Mouse (Mus musculus): ENCODE measurements at regions not wholly inside any gene's neighbourhood (a gene's known extent, or its start where the extent isn't known, plus 50 kb on each side); places are given as distances from the start of the nearest gene placed in this dataset.

DNA sequence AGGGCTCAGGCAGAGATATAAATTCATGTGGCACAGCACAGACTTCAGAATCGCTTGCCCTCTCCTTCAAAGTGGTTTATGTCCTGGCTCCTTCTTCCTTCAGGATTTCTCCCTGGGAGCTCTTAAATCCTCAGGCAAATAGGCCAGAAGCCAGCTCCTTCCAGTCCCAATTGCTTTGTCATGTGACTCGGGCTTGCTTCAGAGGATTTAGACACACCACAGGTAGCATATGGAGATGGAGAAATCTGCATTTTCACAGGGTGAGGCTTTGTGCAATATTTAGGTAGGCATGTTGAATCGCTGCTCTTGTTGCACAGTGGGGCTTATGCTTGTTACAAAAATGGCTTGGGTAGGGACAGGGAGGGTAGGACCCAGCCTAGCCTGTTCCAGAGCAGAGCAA is 309.8 kb downstream of the Cmpk2 start:
- no peak for DNase-seq (ENCODE audit: low read depth)

DNA sequence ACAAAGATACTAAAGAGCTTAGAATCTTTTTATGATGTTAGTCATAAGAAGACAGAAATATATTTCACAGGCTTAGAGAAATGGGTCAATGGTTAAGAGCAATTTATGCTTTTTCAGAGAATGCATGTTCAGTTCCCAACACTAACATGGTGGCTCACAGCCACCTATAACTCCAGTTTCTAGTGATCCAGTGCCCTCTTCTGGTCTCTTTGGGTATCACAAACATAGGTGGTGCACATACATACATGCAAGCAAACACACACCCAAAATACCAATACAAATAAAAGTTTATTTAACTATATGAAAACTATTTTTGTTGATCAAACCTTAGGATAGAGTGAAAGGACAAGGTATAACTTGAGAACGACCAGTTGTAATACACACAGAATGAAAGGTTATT is 308.0 kb downstream of the Cmpk2 start:
- no peak for DNase-seq (ENCODE audit: low read depth)

DNA sequence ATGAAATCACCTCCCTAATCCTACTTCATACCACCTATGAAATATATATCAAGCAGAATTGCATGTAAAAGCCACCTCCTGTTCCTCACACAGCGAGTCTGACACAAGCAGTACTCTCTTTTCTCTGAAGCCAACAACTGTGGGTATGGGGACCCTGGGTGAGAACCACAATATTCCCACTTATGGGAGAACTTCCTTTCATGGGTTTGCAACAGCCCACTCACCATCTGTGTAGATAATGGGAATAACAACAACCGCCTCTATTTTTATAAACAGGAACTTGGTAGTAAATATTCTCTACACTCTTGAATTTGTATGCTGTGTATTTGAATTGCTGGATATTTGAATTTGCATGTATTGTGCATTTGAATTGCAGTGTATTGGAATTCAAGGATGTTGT is 305.0 kb downstream of the Cmpk2 start:
- DNase-seq (ENCODE audit: low read depth), result no peak

DNA sequence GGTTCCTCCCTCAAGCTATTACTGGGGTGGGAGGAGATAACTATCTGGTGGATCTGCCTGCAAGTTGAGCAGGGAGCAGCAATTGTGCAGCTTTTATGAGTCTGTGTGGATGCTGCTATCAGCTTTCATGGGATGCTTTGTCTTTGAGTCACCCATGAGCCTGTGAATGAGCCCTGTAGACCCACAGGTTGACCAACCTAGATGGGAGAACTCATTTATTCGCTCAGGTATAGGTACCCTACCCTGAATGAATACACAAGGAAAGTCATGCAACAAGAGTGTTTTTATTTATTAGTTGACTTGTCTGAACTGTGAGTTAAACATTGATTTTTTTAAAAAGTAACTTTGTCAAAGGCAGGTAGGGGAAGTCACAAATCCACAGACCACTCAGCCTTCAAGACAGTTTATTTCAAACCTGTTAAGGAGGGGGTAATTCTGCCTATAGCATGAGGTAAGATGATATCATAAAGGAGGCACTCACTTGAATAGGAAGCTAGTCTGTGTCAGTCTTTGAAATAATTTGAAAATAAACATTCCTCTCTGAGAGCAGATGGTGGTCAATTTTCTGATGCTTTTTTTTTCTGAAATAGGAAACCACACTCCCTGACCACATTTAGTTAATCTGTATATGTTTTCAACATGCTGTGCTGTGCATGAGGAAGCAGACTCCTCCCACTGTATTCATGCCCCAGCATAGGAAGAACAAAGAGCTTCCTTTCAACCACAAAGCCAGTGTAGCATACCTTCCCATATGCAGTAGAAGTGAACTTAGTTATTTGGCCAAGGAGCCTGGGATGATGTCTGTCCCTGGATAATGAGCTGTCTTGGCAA is 302.0 kb downstream of the Cmpk2 start:
- no peak for DNase-seq (ENCODE audit: low read depth)

DNA sequence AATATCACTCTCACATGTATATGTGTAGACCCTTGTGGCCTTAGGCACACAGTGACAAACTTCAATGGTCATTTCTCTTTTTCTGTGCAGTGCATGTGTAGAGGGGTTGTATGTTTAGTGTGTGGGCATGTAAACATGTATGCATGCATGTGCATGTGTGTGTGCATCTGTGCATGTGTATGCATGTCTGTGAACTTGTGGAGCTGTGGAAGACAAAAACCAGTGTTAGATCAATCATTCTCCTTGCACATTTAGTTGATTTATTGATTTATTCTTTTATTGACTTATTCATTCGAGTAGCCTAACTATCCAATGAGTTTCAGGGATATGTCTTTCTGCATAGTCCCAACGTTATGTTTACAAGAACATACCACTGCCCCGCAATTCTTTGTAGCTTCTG is 298.5 kb downstream of the Cmpk2 start:
- DNase-seq (ENCODE audit: low read depth), result no peak

DNA sequence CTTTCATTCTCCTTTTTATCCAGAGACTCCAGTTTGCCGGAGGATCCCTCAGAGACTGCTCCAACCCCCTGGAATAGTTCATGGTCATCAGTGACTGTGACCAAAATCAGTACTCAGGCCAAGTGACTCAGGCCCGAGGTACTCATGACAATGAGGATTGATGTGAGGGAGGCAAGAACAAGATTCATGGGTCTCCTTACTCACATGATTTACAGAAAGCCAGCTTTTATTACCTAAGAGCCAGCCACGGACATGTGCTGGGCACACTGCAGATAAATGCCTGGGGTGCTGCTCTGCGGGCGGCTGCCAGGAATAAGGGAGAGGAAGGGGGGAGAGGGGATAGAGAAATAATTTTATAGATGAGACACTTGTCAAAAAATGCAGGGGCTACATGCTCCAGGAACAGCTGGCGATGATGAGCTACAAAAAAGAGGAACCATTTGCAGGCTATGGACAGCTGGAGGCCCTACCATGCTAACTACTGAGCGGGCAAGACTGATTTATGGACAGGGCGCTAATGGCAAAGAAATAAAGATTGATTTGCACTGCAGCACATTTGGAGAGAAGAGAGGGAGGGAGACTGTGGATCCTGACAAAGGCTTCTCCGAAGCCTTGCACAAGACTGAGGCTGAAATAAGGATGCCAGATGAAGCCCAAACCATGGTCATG is 289.8 kb downstream of the Cmpk2 start:
- no peak for DNase-seq (ENCODE audit: low read depth)

DNA sequence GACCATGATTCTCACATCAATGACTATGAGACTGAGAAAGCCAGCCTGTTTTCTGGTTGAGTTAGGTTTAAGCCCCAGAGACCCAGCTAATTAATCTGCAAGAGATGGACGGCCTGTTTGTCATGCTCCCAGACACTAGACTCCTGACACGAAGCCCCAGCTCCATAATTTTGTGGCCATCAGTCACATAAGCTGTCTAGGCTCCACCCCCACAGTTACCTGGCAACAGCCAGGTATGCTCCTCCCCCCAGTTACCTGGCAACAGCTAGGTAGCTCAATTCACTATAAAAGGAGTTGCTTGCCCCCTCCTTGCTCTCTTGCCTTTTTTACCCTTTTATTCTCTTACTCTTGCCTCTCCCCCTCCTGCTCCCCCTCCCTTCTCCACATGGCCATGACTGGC is 287.3 kb downstream of the Cmpk2 start:
- DNase-seq (ENCODE audit: low read depth), result no peak

DNA sequence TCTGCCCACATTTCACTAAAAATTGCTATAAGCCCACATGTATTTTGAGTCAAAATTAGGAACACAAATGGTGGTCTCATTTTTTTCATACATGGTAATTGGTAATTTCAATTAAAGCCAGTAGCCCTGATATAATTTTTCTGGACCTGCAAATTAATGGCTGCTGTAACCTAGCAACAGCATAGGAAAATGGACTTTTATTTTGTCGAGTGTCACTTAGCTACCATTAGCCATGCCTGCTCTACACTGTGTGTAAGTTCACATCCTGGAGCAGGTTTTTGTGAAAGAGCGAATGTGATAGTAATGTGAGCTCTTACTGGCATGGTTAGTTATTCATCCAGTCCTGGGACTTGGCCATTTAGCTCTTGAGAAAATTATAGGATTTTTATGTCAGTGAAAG is 285.6 kb downstream of the Cmpk2 start:
- no peak for DNase-seq (ENCODE audit: low read depth)

DNA sequence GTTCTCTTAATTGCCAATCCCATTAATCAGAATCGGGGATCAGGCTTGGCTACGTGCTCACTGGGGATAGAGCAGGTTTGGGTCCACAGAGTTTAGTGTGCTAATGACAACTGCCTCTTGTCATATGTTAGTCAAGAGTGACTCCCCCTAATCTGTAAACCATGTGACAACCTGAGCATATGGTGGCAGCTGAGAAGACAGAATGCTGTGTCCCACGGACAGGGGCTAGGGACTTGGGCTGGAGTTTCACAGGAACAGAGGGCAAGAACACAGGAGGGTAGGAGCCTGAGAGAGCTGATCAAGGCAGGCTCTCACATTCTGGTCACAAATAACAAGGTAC is 265.5 kb downstream of the Cmpk2 start:
- DNase-seq (ENCODE audit: low read depth), result no peak

DNA sequence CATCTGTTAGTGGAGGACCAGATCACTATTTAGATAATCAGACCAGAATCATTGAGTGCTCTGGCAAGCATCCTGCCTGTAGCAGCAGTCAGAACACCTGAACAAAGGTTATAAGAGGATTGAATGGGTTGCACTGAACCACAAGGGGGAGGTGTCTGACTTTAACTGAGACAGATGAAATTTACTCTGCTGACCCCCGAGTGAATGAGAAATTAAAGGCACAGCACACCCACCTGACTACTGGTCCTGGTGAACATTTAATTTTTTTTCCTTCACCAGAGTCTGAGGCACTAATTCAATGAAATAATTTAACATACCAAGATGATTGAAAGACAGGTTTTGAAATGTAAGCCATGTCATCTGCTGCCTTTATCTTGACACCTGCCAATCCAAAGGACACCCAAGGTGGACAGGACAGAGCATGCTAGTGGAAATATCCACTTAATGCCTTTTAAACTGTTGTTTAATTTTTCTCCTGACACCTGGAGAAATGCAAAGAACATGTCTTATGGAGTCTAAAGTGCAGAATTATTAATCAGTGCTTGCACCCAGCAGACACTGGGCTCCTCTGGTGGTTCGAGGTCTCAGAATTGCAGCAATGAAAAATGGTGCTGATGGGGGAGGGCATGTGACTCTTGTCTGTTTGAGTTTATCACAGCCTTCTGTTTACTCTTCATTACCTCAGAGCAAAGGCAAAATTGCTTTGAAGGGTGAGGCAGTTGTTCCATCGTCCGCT is 265.0 kb downstream of the Cmpk2 start:
- DNase-seq (ENCODE audit: low read depth), result no peak

DNA sequence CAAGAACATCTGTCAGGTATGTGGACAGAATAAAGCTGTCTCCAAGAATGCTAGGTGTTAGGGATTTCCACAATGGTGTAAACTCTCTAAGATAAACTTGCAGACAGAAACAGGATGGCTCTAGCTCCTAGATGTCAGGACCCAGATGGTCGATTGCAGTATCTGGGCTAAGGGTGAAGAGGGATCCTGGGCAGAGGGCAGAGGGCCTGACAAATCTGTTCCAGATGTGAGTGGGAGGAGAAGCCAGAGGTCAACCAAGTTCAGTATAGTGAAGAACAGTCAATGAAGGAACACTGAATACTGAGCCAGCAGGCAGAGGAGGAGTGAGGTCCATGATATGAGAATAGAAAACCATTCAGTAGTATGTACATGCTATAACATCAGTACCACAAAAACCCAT is 254.4 kb downstream of the Cmpk2 start:
- no peak for DNase-seq (ENCODE audit: low read depth)

DNA sequence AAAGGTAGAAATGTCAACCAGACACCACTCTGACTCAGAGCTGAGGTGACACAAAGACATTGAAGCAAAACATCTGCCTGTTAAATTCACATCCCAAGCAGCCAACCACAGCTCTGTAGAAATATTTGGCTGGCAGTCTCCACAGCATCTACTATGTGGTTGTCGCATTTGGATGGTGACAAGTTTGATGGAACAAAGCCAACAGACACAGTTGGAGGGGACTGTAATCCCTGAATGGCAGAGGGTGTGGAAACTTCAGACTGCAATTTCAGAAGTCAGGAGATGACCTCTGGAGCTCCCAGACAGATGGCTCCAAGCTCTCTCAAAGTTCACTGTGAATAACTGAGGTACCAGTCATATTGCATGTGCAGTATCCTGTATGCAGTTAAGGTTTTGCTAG is 229.8 kb downstream of the Cmpk2 start:
- no peak for DNase-seq (ENCODE audit: low read depth)

DNA sequence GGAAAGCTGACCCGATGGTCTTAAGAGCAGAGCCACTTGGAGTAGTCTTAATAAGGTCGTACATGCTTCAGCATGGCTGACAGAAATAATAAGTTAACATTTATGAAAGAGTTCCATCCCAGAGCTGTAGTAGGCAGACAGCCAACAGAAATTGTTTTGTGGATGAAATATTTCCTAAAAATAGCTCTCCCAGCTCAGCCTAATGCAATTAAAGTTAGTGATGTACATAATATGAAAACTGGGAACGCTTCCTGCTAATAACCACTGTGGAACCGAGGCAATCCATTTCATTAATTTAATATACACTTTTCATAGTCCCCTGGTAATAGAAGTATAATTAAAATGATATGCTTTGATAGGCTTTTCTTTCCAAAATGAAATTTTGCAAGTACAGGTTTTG is 219.0 kb downstream of the Cmpk2 start:
- DNase-seq (ENCODE audit: low read depth), result no peak

DNA sequence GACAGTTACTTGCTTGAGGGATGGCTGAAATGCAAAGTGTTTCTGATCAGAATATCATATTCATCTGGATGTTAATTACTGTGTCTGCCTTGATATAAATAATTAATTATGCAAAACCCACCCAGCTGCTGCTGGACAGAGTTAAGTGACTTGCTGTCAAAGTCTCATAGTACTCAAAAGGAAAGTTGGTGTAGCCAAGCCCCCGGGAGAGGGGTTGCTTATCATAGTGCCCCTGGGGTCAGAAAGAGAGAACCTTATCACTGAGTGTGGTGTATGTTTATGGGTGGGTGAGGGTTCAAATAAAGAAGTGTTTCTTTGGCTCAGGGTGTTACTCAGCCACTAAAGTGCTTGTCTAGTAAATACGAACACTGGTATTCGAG is 211.6 kb downstream of the Cmpk2 start:
- DNase-seq (ENCODE audit: low read depth), result no peak

DNA sequence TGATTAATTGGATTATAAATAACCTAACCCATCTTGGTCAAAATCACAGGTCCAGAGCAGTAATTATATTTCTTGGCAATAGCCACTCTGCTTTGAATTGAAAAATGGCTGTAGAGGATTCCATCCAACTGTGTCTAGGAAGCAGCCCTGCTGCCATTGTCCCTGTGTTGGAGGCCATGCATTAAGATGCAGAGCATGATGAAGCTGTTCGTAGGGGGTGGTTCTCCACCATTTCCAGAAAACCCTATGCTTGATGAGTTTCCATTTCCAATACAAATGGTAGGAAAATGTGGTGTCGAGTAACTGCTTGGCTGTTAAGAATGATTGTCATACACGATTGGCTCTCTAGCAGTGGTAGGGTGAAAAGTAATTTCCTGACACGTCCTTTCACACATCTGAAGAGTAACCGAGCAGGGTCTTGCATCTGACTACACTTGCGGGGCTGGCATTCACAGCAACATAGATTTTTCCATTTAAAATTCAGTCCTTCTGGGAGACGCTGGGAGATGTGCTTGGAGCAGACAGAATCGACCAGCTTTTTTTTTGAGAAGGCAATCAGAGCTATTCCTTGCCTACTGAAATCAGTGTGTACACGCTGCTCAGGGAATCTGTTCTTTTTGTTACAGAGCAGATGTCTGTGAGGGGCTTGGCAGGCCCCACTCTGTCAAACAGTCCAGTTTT is 211.0 kb downstream of the Cmpk2 start:
- DNase-seq (ENCODE audit: low read depth), result no peak

DNA sequence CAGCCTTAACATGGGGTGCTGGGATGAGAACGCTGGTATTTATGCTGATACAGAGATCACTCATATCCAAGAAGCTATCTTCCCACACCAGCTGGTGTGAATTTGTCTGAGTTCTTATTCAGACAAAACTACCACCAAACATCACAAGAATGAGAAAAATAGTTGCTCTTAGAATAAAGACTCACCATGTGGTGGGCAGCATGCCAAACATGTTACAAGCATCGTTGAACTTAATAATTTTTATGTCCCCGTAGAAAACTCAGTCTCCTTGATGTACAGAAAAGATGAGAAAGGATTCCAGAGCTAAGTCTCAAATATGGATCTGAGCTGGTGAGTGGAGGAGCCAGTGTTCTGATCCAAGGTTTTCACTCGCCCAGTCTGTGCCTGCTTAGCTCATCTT is 196.5 kb downstream of the Cmpk2 start:
- no peak for DNase-seq (ENCODE audit: low read depth)

DNA sequence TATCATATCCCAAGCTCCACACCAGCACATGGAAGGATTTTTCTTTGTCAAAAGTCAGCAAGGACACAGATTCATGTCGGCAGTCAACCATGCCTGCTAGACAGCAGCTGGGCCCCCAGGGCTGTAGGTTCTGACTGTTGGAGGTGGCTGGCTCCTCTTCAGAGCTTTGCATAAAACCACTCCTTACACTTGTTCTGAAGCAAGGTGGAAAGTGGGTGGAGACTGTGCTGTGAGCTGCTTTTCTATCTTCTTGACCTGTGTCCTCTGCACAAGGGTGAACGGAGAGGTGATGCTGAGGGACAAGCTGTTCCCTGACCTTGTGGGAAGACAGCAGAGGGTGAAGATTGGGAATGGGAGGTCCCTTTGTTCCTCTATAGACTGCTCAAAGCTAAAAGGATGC is 185.2 kb downstream of the Cmpk2 start:
- DNase-seq (ENCODE audit: low read depth), result no peak

DNA sequence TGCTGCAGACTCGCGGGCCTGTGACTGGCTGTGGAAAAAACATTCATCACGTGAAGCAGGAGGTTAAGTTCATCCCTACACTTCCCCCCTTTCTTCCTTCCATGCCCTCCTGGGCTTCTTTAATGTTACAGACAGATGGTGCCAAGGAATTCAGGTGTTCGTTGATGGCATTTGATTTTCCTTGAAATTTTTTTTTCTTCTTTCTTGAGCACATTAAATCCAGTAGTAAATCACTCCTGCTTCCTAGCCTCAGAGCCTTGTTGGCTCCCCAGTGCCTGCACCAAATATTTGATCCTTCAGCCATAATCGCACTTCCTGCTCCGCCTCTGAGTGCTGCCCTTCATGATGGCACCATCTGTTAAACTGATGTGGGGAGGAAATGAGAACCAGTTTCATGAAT is 184.8 kb downstream of the Cmpk2 start:
- no peak for DNase-seq (ENCODE audit: low read depth)

DNA sequence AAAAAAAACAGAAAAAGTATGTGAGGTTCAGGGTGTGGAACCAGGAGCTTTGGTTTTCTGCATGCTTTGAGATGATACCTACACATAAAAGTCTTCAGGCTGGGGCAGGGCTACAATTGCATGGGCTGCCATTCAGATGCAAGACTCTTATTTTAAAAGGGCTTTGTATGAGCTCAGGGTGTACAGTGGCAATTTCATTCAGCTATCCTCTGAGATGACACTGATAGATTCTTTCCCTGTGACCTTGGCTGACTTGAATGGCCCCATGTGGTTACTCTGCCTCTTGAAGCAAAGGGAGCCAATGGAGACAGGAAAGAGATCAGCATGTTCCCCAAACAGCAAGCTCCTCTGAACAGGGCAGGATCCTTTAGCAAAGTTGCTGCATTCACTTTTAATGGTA is 177.1 kb downstream of the Cmpk2 start:
- DNase-seq (ENCODE audit: low read depth), result no peak

DNA sequence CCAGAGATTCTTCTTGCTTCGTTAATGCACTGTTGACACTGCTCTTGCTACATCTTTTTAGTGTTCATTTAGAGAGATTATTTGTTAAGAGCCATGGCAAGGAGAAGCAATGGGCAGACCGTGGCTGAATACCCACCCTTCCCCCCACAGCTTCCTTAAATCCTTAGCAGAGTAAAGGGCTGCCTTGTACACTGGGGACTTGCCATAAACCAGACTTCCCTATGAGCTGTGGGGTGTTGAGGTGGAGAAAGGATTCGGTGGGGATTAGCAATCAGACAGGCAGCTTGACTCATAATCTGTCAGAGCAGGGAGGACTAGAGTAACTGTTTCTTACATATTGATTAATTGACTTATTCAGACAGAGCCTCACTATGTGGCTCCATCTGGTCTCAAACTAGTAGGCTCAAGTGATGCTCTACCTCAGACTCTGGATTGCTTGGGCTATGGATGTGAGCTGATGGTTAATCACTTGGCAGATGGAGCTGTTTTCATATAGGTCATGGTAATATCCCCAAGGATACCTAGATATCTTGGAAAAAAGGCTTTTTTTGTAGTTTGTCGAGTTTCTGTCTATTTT is 166.7 kb downstream of the Cmpk2 start:
- DNase-seq (ENCODE audit: low read depth), result no peak

DNA sequence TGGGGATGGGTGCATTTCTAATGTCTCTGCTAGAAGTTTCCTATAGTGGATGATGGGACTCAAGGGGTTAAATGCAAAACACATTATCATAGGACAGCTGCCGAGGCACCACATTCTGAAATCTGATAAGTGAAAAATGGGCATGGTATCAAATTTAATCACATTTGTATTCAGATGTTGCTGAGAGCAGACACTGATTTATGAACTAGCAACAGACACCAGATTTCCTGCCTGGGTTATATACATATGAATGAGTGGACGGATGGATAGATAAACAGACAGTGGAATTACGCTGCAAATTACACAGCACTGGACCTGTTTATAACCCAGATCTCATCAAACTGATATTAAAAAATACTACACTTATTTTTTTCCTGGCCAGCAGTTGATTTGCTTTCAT is 166.2 kb downstream of the Cmpk2 start:
- DNase-seq (ENCODE audit: low read depth), result no peak

DNA sequence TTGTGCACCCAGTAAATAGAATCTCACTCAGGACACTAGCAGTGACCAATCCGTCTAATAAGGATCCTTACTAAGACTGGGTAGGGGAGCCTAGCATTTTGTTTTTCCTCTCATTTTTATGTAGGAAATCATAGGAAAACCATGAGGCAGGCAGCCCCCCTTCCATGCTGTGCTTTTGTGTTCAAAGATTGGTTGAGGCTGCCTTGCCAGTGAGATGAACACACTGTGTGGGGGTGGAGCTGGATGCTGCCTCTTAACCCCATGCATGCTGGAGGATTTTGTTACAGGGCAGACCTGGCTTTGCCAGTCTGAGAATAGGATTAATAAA is 162.8 kb downstream of the Cmpk2 start:
- no peak for DNase-seq (ENCODE audit: low read depth)

Measured in induced T-regulatory cell, adult 2 months (primary cell).